Comparison of ENCODE assay signal across 8 mouse cellular contexts in the genomic region with DNA sequence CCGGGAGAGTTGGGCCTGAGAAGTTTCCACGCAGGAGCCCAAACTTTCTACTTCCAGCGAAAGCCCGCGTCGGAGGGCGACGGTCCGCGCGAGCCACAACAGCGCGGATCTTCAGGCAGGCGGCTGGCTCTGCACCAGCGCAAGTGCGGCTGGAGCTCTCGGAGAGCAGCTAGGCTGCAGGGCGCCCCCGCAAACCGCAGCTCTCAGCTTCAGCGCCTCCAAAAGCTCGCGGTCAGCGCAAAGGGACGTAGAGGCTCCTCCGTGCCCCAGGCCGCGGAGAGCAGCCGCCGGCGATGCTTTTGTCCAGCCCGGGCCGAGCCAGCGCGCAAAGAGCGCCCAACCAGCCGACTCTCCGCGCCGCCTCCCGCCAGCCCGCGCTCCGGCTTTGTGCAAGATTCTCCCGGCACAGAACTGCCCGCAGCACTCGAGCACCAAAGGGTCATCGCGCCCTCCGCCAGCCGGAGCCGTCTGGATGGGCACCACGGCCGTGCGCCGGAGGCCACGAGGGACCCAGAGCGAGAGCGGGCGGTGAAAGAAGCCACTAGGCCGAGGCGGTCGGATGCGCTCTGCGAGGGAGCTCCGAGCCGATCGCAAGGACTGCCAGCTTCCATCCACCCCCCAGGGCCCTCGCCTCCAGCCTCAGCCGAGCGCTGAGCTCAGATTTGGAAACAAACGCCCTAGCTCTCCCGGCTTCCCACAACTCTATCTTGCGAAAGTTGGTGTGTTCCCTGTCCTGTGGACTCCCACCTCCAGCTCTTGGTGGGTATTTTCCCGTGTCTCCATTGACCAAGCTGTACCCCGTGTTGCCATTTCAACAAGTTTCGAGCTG. TPM values are rescaled to one million over a fixed set of nuclear protein-coding genes. Genes with fewer than 3 reads are reported as not detected.
DNase-seq lines count a peak whose midpoint lies in the region; ATAC-seq lines count a peak whose summit lies in the region.

No protein-coding gene starts in this region.

- H3K4me1 ChIP-seq in heart, embryonic 16.5 days (ENCODE audit: control insufficient read depth, insufficient read depth, low read length) = peaks cover 26% of the 10 kb centered on the region
- peaks cover 28% of the 10 kb centered on the region for H3K4me1 ChIP-seq in liver, embryonic 13.5 days (replicated peaks)
- peaks cover 20% of the 10 kb centered on the region for H3K4me1 ChIP-seq in stomach, embryonic 16.5 days (ENCODE audit: control insufficient read depth, insufficient read depth, low read length)

- H3K4me2 ChIP-seq in heart, embryonic 16.5 days (ENCODE audit: low read depth, low read length) = peak overlapping the region; percentile 70
- peak overlapping the region; percentile 51 for H3K4me2 ChIP-seq in liver, embryonic 13.5 days
- peak overlapping the region; percentile 41 for H3K4me2 ChIP-seq in stomach, embryonic 16.5 days (ENCODE audit: low read depth, low read length)

- H3K27ac ChIP-seq in heart, embryonic 16.5 days (ENCODE audit: low read length) = no peak overlapping the region
- no peak overlapping the region for H3K27ac ChIP-seq in liver, embryonic 13.5 days
- H3K27ac ChIP-seq in stomach, embryonic 16.5 days (ENCODE audit: low read length) = no peak overlapping the region

- DNase-seq in cerebellum, adult 11-12 months = peak; percentile 64
- DNase-seq in thymus, postnatal 4 days = peak; percentile 27
- no peak for DNase-seq in thymus, postnatal 0 days (ENCODE audit: low spot score)
- DNase-seq in liver, embryonic 13.5 days = no peak
- no peak for DNase-seq in urinary bladder, adult 2 months (ENCODE audit: low spot score)

- ATAC-seq in cerebellum, adult (ENCODE audit: insufficient number of reproducible peaks, low FRiP score, low TSS enrichment) = no peak
- ATAC-seq in heart, embryonic 16.5 days (replicated peaks; ENCODE audit: extremely low read depth, insufficient read depth, low FRiP score) = peak; percentile 19; the same call in 1 of the 2 replicates
- ATAC-seq in liver, embryonic 13.5 days (ENCODE audit: low read depth) = no peak
- ATAC-seq in stomach, embryonic 16.5 days (ENCODE audit: insufficient read depth, low FRiP score) = peak; percentile 23; the same call in 1 of the 2 replicates

- under 1% methylated on average over 77 of the region's 77 CpGs for WGBS in heart, embryonic 16.5 days
- WGBS in liver, embryonic 13.5 days (ENCODE audit: insufficient replicate concordance) = under 1% methylated on average over 77 of the region's 77 CpGs
- under 1% methylated on average over 77 of the region's 77 CpGs for WGBS in stomach, embryonic 16.5 days

- H3K9me3 ChIP-seq in heart, embryonic 16.5 days (replicated peaks; ENCODE audit: control insufficient read depth, low read length) = no peaks in the 10 kb centered on the region
- H3K9me3 ChIP-seq in liver, embryonic 13.5 days (replicated peaks) = no peaks in the 10 kb centered on the region
- H3K9me3 ChIP-seq in stomach, embryonic 16.5 days (replicated peaks; ENCODE audit: control insufficient read depth, low read length) = no peaks in the 10 kb centered on the region

- H3K36me3 ChIP-seq in heart, embryonic 16.5 days (ENCODE audit: control insufficient read depth, insufficient read depth) = no peaks in the 10 kb centered on the region
- no peaks in the 10 kb centered on the region for H3K36me3 ChIP-seq in liver, embryonic 13.5 days
- H3K36me3 ChIP-seq in stomach, embryonic 16.5 days (ENCODE audit: control insufficient read depth, insufficient read depth, low read length) = no peaks in the 10 kb centered on the region

- peaks cover 94% of the 10 kb centered on the region for H3K27me3 ChIP-seq in heart, embryonic 16.5 days (ENCODE audit: control insufficient read depth, insufficient read depth, low read length)
- peaks cover 100% of the 10 kb centered on the region for H3K27me3 ChIP-seq in liver, embryonic 13.5 days
- peaks cover 94% of the 10 kb centered on the region for H3K27me3 ChIP-seq in stomach, embryonic 16.5 days (ENCODE audit: control insufficient read depth, insufficient read depth, low read length)

- H3K4me3 ChIP-seq in heart, embryonic 16.5 days (ENCODE audit: low read length) = peak overlapping the region; percentile 47
- H3K4me3 ChIP-seq in liver, embryonic 13.5 days (replicated peaks) = peak overlapping the region; percentile 41
- peak overlapping the region; percentile 33 for H3K4me3 ChIP-seq in stomach, embryonic 16.5 days (replicated peaks; ENCODE audit: low read length)

- no peak overlapping the region for H3K9ac ChIP-seq in heart, embryonic 16.5 days (ENCODE audit: low read length)
- H3K9ac ChIP-seq in liver, embryonic 13.5 days = no peak overlapping the region
- H3K9ac ChIP-seq in stomach, embryonic 16.5 days (ENCODE audit: low read length) = no peak overlapping the region; the same call in 1 of the 2 replicates

RNA-seq across cellular contexts. Expression of gene Pax6, which starts 7.6 kb away (rescaled TPM):
- 0.09 TPM in 1 of 2 replicates, not detected in the other for polyA plus RNA-seq in thymus, postnatal 0 days (2015; fragmentation: Nextera tagmentation; extraction: Ambion mirVana)
- polyA plus RNA-seq in heart, embryonic 16.5 days (2015; fragmentation: Nextera tagmentation; extraction: Ambion mirVana) = not detected in 2 replicates
- 0.05 and 0.07 TPM in 2 replicates for polyA plus RNA-seq in liver, embryonic 13.5 days (2015; fragmentation: Nextera tagmentation; extraction: Ambion mirVana)
- 1.4 and 1.7 TPM in 2 replicates for polyA plus RNA-seq in stomach, embryonic 16.5 days (2015; fragmentation: Nextera tagmentation; extraction: Ambion mirVana)
- polyA plus RNA-seq in urinary bladder, adult 2 months (2012; rRNA removed) = not detected in 2 replicates

Comparison
In these comparisons a context has a peak if more than half of its experiments do, and no peak if none do; other contexts are left out.
1. DNase-seq: peak in cerebellum, adult 11-12 months (single experiment) and thymus, postnatal 4 days (single experiment); none in thymus, postnatal 0 days (single experiment), liver, embryonic 13.5 days (single experiment) and urinary bladder, adult 2 months (single experiment).
2. ATAC-seq: peak in heart, embryonic 16.5 days (single experiment) and stomach, embryonic 16.5 days (single experiment); none in cerebellum, adult (single experiment) and liver, embryonic 13.5 days (single experiment).
3. Peak in every context shown above with its lines, with median percentiles within 50 percentile points of each other: H3K4me2 ChIP-seq and H3K4me3 ChIP-seq.